Mouse (Mus musculus): ENCODE data around the gene Soga1. TPM values are rescaled to one million over a fixed set of nuclear protein-coding genes. Genes with fewer than 3 reads are reported as not detected.

The Soga1 gene
- total and polyA plus RNA-seq, 3 experiments: 2.6 to 16.4 (median 6.0) TPM

GRCm38 (mm10) chr2:157084831-157085585 is 6.0 kb upstream of the Soga1 start:
- Histone ChIP-seq H3K36me3 (replicated peaks) (no peaks in the 10 kb centered on the region), H3K4me3 (ENCODE audit: low read depth, low read length) (no peak overlapping the region), H3K4me1 (ENCODE audit: insufficient read depth, low read depth, low read length) (no peaks in the 10 kb centered on the region), H3K27me3 (ENCODE audit: insufficient read depth, low read length) (peaks cover 47% of the 10 kb centered on the region), H3K9me3 (replicated peaks) (no peaks in the 10 kb centered on the region)
- DNase-seq (ENCODE audit: low spot score) (no peak), ATAC-seq (ENCODE audit: extremely low read depth, insufficient number of reproducible peaks, low FRiP score, poor library complexity, severe bottlenecking) (no peak)
- no peak for TF ChIP-seq CTCF (IDR thresholded peaks at IDR 0.05; ENCODE audit: low read depth, low read length)
- no peak for TF ChIP-seq GATA2 (IDR thresholded peaks at IDR 0.05; ENCODE audit: borderline replicate concordance, low read depth, low read length)

- no peak for DNase-seq (ENCODE audit: low spot score)
- H3K9me3 ChIP-seq (replicated peaks): peaks cover 19% of the 10 kb centered on the region
- no peaks in the 10 kb centered on the region for H3K36me3 ChIP-seq (replicated peaks)
- TF ChIP-seq TAL1 (conservative IDR thresholded peaks at IDR 0.05; ENCODE audit: low read depth, low read length): no peak
- TF ChIP-seq CTCF (IDR thresholded peaks at IDR 0.05; ENCODE audit: low read depth, low read length): no peak
- TF ChIP-seq GATA1 (IDR thresholded peaks at IDR 0.05; ENCODE audit: borderline replicate concordance, low read length): no peak
- no peak for TF ChIP-seq GATA2 (IDR thresholded peaks at IDR 0.05; ENCODE audit: borderline replicate concordance, low read depth, low read length)
- no peak for TF ChIP-seq POLR2AphosphoS5 (IDR thresholded peaks at IDR 0.05; ENCODE audit: insufficient replicate concordance, low read depth, low read length)
- peaks cover 43% of the 10 kb centered on the region for H3K27me3 ChIP-seq (ENCODE audit: insufficient read depth, low read length)
- ATAC-seq (ENCODE audit: extremely low read depth, insufficient number of reproducible peaks, low FRiP score, poor library complexity, severe bottlenecking): no peak
- no peaks in the 10 kb centered on the region for H3K4me1 ChIP-seq (ENCODE audit: insufficient read depth, low read depth, low read length)
- H3K4me3 ChIP-seq (ENCODE audit: low read depth, low read length): no peak overlapping the region
Observed at GRCm38 (mm10) chr2:157081960-157082359, 2.9 kb upstream of the Soga1 start.

GRCm38 (mm10) chr2:157081331-157081730 is 2.3 kb upstream of the Soga1 start:
- Histone ChIP-seq H3K4me3 (ENCODE audit: low read depth, low read length) (no peak overlapping the region), H3K4me1 (ENCODE audit: insufficient read depth, low read depth, low read length) (no peaks in the 10 kb centered on the region), H3K9me3 (replicated peaks) (peaks cover 19% of the 10 kb centered on the region), H3K36me3 (replicated peaks) (no peaks in the 10 kb centered on the region), H3K27me3 (ENCODE audit: insufficient read depth, low read length) (peaks cover 40% of the 10 kb centered on the region)
- no peak for DNase-seq (ENCODE audit: low spot score)
- ATAC-seq (ENCODE audit: extremely low read depth, insufficient number of reproducible peaks, low FRiP score, poor library complexity, severe bottlenecking): no peak
- TF ChIP-seq CTCF (IDR thresholded peaks at IDR 0.05; ENCODE audit: low read depth, low read length) (no peak), POLR2AphosphoS5 (IDR thresholded peaks at IDR 0.05; ENCODE audit: insufficient replicate concordance, low read depth, low read length) (no peak), TAL1 (conservative IDR thresholded peaks at IDR 0.05; ENCODE audit: low read depth, low read length) (no peak), GATA2 (IDR thresholded peaks at IDR 0.05; ENCODE audit: borderline replicate concordance, low read depth, low read length) (no peak), GATA1 (IDR thresholded peaks at IDR 0.05; ENCODE audit: borderline replicate concordance, low read length) (no peak)

GRCm38 (mm10) chr2:157079701-157080180 is 687 bp upstream of the Soga1 start:
- Histone ChIP-seq H3K4me1 (ENCODE audit: insufficient read depth, low read depth, low read length) (no peaks in the 10 kb centered on the region), H3K36me3 (replicated peaks) (no peaks in the 10 kb centered on the region), H3K9me3 (replicated peaks) (peaks cover 19% of the 10 kb centered on the region), H3K4me3 (ENCODE audit: low read depth, low read length) (no peak overlapping the region), H3K27me3 (ENCODE audit: insufficient read depth, low read length) (peaks cover 38% of the 10 kb centered on the region)
- no peak for DNase-seq (ENCODE audit: low spot score)
- ATAC-seq (ENCODE audit: extremely low read depth, insufficient number of reproducible peaks, low FRiP score, poor library complexity, severe bottlenecking): no peak
- no peak for TF ChIP-seq GATA2 (IDR thresholded peaks at IDR 0.05; ENCODE audit: borderline replicate concordance, low read depth, low read length)
- TF ChIP-seq TAL1 (conservative IDR thresholded peaks at IDR 0.05; ENCODE audit: low read depth, low read length): no peak
- TF ChIP-seq POLR2AphosphoS5 (IDR thresholded peaks at IDR 0.05; ENCODE audit: insufficient replicate concordance, low read depth, low read length): no peak
- no peak for TF ChIP-seq CTCF (IDR thresholded peaks at IDR 0.05; ENCODE audit: low read depth, low read length)
- no peak for TF ChIP-seq GATA1 (IDR thresholded peaks at IDR 0.05; ENCODE audit: borderline replicate concordance, low read length)

GRCm38 (mm10) chr2:157078059-157078792 is 828 bp downstream of the Soga1 start:
- Histone ChIP-seq H3K4me3 (ENCODE audit: low read depth, low read length) (no peak overlapping the region), H3K36me3 (replicated peaks) (no peaks in the 10 kb centered on the region), H3K27me3 (ENCODE audit: insufficient read depth, low read length) (peaks cover 41% of the 10 kb centered on the region), H3K9me3 (replicated peaks) (peaks cover 19% of the 10 kb centered on the region), H3K4me1 (ENCODE audit: insufficient read depth, low read depth, low read length) (no peaks in the 10 kb centered on the region)
- TF ChIP-seq POLR2AphosphoS5 (IDR thresholded peaks at IDR 0.05; ENCODE audit: insufficient replicate concordance, low read depth, low read length) (no peak), GATA1 (IDR thresholded peaks at IDR 0.05; ENCODE audit: borderline replicate concordance, low read length) (no peak), TAL1 (conservative IDR thresholded peaks at IDR 0.05; ENCODE audit: low read depth, low read length) (no peak), CTCF (IDR thresholded peaks at IDR 0.05; ENCODE audit: low read depth, low read length) (no peak), GATA2 (IDR thresholded peaks at IDR 0.05; ENCODE audit: borderline replicate concordance, low read depth, low read length) (no peak)
- no peak for DNase-seq (ENCODE audit: low spot score)
- no peak for ATAC-seq (ENCODE audit: extremely low read depth, insufficient number of reproducible peaks, low FRiP score, poor library complexity, severe bottlenecking)

GRCm38 (mm10) chr2:157077641-157078058 is 1.4 kb downstream of the Soga1 start:
- Histone ChIP-seq H3K4me3 (ENCODE audit: low read depth, low read length) (no peak overlapping the region), H3K4me1 (ENCODE audit: insufficient read depth, low read depth, low read length) (no peaks in the 10 kb centered on the region), H3K27me3 (ENCODE audit: insufficient read depth, low read length) (peaks cover 41% of the 10 kb centered on the region), H3K36me3 (replicated peaks) (no peaks in the 10 kb centered on the region), H3K9me3 (replicated peaks) (peaks cover 19% of the 10 kb centered on the region)
- no peak for DNase-seq (ENCODE audit: low spot score)
- TF ChIP-seq CTCF (IDR thresholded peaks at IDR 0.05; ENCODE audit: low read depth, low read length) (no peak), TAL1 (conservative IDR thresholded peaks at IDR 0.05; ENCODE audit: low read depth, low read length) (no peak), GATA2 (IDR thresholded peaks at IDR 0.05; ENCODE audit: borderline replicate concordance, low read depth, low read length) (no peak), GATA1 (IDR thresholded peaks at IDR 0.05; ENCODE audit: borderline replicate concordance, low read length) (no peak), POLR2AphosphoS5 (IDR thresholded peaks at IDR 0.05; ENCODE audit: insufficient replicate concordance, low read depth, low read length) (no peak)
- ATAC-seq (ENCODE audit: extremely low read depth, insufficient number of reproducible peaks, low FRiP score, poor library complexity, severe bottlenecking): no peak
